In genomic region chr19:16339954-16340586, GRCm38 (mm10) we compare ENCODE assay signal across 19 mouse cellular contexts.
"Had no signal": no experiment of that assay in that cellular context is flagged by ENCODE, and none has a peak within 500 bp of the region (broad histone marks: within the 10 kb centered on the region; RNA-seq: fewer than 3 reads in every experiment).

No protein-coding gene starts in this region.

- H3K27ac ChIP-seq: liver, embryonic 15.5 days; midbrain, embryonic 10.5 days; midbrain, embryonic 12.5 days; midbrain, embryonic 15.5 days; neural tube, embryonic 13.5 days; neural tube, embryonic 15.5 days had no signal

- H3K9me3 ChIP-seq: liver, embryonic 15.5 days; midbrain, embryonic 10.5 days; midbrain, embryonic 12.5 days; midbrain, embryonic 15.5 days; neural tube, embryonic 13.5 days; neural tube, embryonic 15.5 days had no signal

- H3K27me3 ChIP-seq: liver, embryonic 15.5 days; midbrain, embryonic 12.5 days; midbrain, embryonic 15.5 days; neural tube, embryonic 13.5 days; neural tube, embryonic 15.5 days had no signal

- H3K4me1 ChIP-seq: liver, embryonic 15.5 days; midbrain, embryonic 10.5 days had no signal

- H3K4me3 ChIP-seq: liver, embryonic 15.5 days; midbrain, embryonic 10.5 days; midbrain, embryonic 12.5 days; midbrain, embryonic 15.5 days; myocyte; neural tube, embryonic 13.5 days; neural tube, embryonic 15.5 days had no signal

- ATAC-seq: midbrain, embryonic 15.5 days had no signal

- H3K36me3 ChIP-seq: liver, embryonic 15.5 days; midbrain, embryonic 15.5 days; neural tube, embryonic 15.5 days had no signal

- H3K4me2 ChIP-seq: liver, embryonic 15.5 days; lung, embryonic 14.5 days; midbrain, embryonic 12.5 days; midbrain, embryonic 15.5 days; neural tube, embryonic 13.5 days; neural tube, embryonic 15.5 days had no signal

- H3K9ac ChIP-seq: liver, embryonic 15.5 days; lung, embryonic 14.5 days; midbrain, embryonic 12.5 days; midbrain, embryonic 15.5 days; neural tube, embryonic 13.5 days; neural tube, embryonic 15.5 days had no signal

- DNase-seq: lung, adult 18-20 months; lung, embryonic 14.5 days; lung, postnatal 10 days; lung, postnatal 4 days; retina, postnatal 1 day; right cerebral cortex, adult 18-20 months; right cerebral cortex, postnatal 25 days; right cerebral cortex, postnatal 4 days; spleen, adult 18-20 months; thymus, adult 18-20 months; thymus, postnatal 14 days; thymus, postnatal 36 days had no signal
